Mouse (Mus musculus) granulocyte monocyte progenitor cell, adult 5-6 weeks (primary cell): ENCODE data around the gene Plekhf1. TPM values are rescaled to one million over a fixed set of nuclear protein-coding genes. Genes with fewer than 3 reads are reported as not detected.

Experiments used
- ATAC-seq: replicated peaks from 2 replicates; pipeline ENCODE4 v1.8.0; 2016; ENCODE audit warnings: mild to moderate bottlenecking, moderate TSS enrichment, inconsistent platforms; ENCODE audit not compliant: poor library complexity, severe bottlenecking
- total RNA-seq, 2 experiments: library from RNA; stranded (forward) in 1 of 2; stranded (reverse) in 1 of 2; fragments of 200-712, 200-1000 nt in 1 of 2; fragments of >200 nt in 1 of 2; fragmentation: Nextera tagmentation in 1 of 2; gene quantifications; 2 replicates each; pipeline ENCODE4 v1.2.3; 2014 to 2017

Plekhf1 gene
- total RNA-seq, 2 experiments from 2014 or later, result 0.52 to 2.8 TPM

DNA sequence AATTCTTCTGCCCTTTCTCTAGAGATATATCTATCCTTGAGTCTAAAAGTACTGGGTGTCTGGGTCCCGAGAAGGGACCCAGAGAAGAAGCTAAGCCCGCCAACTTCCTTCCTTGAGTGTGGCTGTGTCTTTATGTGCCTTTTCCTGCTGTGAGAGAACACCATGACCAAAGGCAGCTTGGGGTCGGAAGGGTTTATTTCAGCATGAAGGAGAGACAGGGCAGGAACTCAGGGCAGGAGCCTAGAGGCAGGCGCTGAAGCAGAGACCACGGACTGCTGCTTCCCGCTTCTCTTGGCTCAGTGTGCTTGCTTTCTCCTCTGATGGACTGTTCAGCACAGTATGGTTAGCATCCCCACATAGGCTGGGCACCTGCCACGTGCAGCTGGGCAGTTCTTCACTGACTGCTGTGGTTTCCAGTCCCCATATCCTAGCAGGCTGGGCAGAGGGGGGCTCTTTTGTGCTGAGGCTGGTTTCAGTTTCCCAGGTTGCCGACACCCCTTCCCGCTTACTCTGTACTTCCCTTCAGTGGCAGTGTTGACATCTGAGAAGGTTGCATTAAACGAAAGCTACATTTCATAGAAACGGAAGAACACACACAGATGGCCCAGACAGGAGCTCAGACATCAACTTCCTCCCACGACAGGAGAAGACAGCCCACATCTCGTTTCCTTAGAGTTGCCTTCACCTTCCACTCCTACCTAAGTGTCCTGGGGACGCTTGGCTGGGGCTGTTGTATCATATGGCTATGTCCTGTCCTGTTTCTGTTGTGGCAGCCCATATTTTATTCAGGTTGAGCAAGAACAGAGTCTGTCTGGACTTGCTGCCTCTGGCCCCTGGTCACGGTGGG is 38.5 kb downstream of the Plekhf1 start:
- peak; percentile 80 for ATAC-seq

DNA sequence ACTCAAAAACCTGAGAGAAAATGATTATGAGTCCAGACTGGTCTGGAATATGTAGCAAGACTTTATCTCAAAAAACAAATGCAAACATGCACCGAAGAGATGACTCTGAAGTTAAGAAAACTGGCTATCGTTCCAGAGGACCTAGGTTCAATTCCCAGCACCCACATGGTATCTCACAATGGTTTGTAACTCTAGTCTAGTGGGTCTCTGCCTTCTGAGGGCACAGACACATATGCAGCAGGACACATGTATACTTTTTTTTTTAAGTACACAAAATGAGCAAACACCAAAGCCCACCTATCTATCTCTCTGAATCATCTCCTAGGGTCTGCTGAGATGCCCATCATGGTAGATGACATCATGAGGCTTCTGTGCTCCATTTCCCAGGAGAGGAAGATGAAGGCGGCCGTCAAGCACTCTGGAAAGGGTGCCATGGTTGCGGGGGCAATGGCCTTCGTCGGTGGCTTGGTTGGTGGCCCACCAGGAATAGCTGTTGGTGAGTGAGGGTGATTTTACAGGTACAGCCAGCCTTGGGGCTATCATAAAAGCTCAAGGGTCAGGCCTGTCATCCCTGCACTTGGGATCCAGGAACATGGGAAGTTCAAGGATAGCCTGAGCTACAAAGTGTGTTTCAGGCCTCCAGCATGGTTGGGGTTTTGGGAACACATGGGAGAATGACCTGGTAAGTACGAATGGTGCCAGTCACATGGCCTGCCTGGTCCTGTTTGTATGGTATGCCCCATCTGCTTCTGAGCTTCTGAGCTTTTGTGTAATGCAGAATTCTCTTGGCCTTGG is 39.3 kb downstream of the Plekhf1 start:
- no peak for ATAC-seq

DNA sequence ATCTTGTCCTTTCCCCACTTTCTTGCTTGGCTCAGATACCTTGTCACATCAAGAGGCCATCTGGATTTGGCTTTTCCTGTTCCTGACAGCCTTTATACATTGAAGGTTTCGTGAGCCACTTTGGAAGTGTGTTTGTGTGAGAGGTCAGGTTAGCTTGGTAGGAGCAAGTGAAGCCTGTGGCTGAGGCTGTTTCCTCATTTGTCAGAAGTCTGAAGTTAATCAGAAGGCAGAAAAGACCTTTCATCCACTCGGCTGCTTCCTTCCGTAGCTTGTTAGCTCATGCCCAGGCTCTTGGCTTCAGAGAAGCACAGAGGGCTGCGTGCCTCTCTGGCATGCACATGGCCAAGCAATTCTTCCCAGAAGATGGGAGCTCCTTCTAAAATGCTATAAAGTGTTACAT is 40.0 kb downstream of the Plekhf1 start:
- 0 out of 2 replicates have a peak, but pooled peaks have one; percentile 8 for ATAC-seq

DNA sequence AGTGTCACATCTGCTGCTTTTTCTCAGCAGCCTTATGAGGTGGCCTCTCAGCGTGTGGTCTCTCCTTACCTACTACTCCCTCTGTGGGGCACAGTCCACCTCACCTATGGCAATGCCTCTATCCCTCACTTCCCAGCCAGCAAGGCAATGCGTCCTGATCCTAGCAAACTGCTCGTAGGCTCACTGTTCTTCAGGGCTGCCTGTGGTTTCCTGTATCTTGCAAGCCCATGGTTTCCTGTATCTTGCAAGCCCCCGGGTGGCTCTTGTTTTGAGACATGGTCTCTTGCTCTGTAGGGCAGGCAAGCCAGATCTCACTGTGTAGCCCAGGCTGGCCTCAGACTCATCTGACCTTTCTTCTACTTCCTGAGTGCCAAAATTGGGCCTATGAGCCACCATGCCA is 41.0 kb downstream of the Plekhf1 start:
- ATAC-seq, result peak; percentile 36

DNA sequence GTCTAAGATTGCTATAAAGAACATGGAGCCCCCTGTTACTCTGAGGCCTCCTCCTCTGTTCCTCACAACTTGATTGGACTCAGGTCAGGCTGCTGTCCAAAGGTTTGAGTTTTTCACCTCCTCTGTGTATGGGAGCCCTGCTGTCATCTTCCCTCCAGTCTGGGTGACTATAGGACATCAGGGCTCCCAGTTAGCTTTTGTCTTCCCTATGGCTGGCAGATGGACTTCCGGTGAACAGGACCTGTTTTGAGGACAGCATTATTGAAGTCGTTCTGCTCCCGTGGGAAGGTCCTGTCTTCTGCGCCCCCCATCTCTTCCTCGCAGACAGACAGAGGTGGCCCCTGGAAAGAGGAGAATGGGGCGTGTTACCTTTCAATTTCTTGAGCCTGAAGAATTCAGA is 43.0 kb downstream of the Plekhf1 start:
- no peak for ATAC-seq

DNA sequence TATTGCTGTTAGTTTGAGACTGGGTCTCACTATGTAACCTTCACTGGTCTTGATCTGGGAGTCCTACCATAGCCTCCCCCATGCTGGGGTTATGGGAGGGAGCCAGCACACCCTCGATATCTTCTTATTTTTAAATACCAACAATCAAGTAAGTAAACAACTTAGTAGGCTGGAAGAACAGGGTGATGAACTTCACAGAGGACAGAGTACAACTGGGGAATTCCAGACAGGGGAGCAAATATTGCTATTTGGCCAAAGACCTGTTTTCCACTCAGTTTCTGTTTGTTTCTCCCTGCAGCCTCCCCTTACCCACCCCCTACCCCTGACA is 43.4 kb downstream of the Plekhf1 start:
- ATAC-seq, result no peak

DNA sequence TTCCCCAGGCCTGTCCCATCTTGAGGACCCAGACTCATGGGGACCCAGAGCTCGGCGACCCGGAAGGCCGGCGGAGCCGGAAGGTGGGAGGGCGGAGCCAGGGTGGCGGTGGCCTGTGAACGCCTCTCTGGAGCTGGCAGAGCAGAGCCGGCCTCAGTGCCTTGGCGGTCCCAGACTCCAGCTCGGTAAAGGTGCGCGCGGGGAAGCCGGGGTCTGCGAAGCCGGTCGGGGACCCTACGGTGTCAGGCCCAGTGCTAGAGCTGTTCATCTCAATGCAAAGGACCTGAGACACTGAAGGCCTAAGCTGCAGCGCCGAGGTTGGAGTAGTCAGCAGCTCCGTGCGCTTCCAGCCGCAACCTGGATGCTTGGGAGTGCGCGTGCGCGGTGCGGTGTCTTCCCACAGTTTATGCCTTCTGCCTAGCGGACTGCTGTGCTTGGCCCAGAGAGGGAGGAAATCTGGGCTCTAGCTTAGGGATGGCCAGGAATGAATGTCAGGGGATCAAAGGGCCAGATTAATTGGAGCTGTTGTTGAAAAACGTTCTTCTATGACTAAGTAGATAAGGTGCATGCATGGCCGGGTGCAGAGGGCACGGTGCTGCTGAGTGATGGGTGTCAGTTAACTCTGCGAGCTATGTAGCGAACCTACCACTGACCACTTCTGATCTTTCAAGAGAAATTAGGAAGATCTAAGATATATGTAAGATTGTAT is 44.0 kb downstream of the Plekhf1 start:
- ATAC-seq, result peak; percentile 54

DNA sequence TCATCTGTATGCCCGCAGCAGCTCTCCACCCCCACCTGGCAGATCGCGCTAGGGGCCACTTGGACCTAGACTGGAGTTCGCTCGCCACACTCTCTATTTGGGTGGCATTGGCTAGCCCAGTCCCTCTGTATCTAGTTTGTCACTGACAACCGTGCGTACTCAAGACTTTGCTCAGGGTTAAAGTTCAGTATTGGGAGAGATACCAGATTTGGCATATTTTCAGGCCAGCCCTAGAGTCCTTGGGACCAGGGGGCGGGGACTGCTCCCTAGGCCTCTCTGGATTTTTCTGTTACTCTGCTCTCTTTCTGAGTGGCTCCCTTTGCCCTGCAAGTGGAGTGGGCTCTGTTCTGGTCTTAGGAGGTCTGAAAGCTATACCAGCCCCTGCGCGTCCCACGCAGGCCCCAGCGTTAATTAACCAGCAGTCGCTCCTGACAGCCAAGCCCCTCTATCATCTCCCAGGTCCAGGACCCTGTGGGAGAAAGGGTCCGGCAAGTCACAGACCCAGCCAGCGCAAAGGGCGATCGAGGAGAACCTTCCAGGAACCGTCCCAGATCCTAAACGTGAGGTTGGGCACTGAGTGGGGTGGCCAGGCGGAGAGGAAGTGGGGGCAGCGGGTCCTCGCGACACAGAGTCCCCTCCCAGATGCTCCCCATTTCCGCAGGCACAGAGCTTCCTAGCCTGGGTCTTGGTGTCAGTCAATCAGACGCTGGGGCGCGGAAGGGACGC is 44.7 kb downstream of the Plekhf1 start, which contains the start of gene 1600014C10Rik:
1600014C10Rik (plus strand) TSS at position 256 of the 726 bp plus-strand sequence.
- ATAC-seq, result peak; percentile 26; the same call in 1 of the 2 replicates

DNA sequence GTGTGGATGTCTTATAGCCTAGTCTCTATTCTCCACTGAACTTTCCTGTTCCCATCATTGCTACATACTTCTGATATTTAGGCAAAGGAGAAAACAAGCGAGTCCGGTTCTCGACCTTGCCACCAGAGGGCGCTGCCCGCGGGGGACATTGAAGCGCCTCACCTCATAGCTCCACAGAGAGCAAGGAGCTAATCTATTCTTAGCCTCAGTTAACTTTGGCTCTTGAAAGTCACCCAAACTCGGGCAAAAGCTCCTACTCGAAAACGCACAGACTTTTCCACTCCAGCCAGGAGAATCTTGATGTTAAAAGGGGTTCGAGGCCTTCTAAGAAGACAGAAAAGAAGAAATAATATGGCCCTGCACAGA is 45.2 kb downstream of the Plekhf1 start:
- peak; percentile 53 for ATAC-seq

DNA sequence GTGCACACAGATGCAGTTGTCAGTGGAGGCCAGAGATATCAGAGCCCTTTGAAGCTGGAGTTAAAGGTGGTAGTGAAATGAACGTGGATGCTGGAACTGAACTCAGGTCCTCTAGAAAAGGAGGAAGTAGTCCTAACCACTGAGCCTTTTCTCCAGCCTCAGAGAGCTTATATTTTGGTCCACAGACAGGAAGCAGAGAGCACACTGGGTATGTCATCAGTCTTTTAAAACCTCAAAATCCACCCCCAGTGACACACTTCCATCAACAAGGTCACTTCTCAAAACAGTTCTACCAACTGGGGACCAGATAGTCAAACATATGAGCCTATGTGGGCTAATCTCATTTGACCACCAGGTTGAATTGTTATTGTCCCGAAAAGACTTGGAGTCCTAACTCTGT is 46.5 kb downstream of the Plekhf1 start:
- peak; percentile 48 for ATAC-seq

DNA sequence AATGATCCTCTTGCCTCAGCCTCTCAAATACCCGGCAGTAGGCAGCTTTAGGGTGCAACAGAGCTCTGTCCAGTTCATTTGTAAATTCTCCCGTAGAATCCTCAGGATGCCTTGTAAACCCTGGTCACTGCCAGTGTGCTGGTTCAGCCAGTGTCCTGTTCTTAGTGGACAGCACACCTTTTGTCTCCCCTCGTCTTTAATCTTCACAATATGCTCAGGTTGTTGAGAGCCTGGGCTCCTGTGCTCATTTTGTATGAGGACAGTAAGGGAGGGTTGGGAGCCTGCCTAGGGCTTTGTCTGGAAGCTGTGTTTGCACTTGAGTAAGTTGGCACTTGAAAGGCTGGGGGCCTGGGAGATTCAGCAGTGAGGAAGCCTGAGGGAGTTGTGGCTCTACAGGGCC is 47.9 kb downstream of the Plekhf1 start:
- no peak for ATAC-seq

DNA sequence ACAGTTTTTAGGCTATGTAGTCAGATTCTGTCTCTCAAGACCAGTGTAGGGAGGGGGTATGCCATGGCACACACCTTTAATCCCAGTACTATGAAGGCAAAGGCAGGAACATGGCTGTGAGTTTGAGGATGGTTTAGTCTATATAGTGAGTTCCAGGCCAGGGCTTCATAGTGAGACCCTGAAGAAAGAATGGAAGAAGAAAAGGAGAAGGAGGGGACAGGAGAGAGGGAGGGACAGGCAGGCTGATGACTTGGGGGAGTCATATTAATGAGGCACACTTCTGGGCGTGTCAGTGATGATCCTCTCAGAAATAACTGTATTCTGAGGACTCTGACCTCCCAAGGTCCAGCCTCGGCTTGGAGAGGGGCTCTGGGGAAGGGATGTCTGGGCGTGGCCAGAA is 51.8 kb downstream of the Plekhf1 start:
- no peak for ATAC-seq

DNA sequence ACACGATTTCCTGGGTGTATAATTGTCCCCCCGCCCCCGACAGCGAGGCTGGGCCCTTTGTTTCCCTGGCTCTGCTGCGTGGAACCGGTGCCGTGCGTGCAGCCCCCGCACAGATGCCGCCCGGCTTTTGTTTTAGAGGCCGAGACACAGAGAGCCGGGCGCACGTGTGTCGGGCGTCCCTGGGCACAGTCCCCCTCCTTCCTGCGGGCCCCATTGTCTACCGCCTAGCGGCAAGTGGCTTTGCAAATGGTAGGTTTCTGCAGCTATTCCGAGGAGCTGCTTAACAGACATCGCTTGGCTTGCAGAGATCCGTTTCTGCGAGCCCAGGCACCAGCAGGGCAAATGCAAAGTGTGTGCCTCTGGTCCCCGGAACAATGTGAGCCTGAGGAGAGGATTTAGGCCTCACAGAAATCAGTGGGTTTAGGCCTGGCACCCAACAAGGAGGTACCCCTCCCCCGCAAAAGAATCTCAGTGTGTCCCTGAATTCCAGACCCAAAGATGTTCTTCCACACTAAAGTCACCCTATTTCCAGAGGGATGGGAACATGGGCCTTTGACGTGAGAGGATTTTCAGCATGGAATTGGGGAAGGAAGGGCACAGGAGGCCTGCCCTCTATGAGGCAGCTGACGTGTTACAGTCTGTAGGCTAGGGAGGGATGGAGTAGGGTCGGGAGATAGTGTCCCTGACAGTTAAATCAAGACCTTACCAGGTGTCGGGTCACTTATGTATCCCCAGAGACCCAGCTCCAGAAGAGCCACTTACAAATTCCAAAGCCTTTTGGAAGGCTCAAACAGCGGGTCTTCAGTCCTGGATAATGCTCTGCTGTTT is 53.3 kb downstream of the Plekhf1 start:
- peak; percentile 63 for ATAC-seq

DNA sequence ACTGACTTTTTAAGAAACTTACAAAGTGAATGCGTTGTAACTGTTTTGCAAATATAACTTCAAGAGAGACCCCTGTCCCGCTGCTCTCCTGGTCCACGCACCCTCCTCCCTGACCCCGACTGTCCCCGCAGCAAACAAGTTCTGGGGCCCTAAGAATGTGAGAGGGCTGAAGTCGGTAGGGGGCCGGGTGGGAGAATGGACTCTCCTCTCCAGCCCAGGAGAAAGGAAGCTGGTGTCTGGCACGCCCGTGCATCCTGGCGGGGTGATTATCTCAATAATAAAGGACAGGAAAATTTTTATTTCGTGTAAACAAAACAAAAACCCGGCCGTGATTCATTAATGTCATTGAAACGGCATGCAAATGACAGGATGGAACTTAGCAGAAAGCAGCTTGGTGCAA is 53.9 kb downstream of the Plekhf1 start:
- ATAC-seq, result no peak

DNA sequence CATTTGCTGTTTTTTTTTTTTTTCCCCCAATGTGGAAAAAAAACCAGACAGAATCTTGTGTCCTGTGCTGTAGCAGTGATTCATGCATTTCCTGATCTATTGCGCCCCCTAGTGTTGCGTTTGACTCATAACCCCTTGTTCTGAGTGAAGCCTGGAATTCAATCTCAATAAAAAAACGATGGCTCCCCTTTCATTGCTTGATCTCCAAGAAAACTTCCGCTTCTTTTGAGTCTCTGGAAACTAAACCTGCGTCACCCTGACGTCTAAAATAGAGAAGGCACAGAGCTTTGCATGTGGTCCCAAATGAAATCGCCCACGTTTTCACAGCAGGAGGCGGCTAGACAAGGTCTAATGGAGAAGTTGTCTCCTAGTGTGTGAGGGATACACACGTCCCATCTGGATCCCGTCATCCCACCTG is 60.1 kb downstream of the Plekhf1 start:
- peak; percentile 72 for ATAC-seq
